Mouse (Mus musculus) embryonic facial prominence, embryonic 12.5 days (tissue): ENCODE measurements around the gene Catsper3. TPM values are rescaled to one million over a fixed set of nuclear protein-coding genes. Genes with fewer than 3 reads are reported as not detected.

Experiments used
- ATAC-seq: fragments of 200-750 bp; cut with Nextera tagmentation; 2 replicates; pipeline ENCODE4 v1.8.0; 2017; ENCODE audit not compliant: insufficient number of reproducible peaks, insufficient read depth, low FRiP score, low TSS enrichment
- H3K27ac ChIP-seq: fragments of 300-500 bp; sonication (generic); 2 replicates; pipeline ENCODE4 v1.5.1; 2016; ENCODE audit warnings: mild to moderate bottlenecking
- H3K27me3 ChIP-seq: fragments of 300-500 bp; sonication (generic); 2 replicates; pipeline ENCODE4 v1.6.1; 2016; ENCODE audit warnings: mild to moderate bottlenecking, moderate library complexity
- H3K36me3 ChIP-seq: fragments of 300-500 bp; sonication (generic); 2 replicates; pipeline ENCODE4 v1.6.1; 2016; ENCODE audit warnings: mild to moderate bottlenecking
- H3K4me1 ChIP-seq: fragments of 300-500 bp; sonication (generic); 2 replicates; pipeline ENCODE4 v1.6.1; 2016
- H3K4me2 ChIP-seq: fragments of 300-500 bp; sonication (generic); replicated peaks from 2 replicates; pipeline ENCODE4 v1.6.1; 2016; ENCODE audit warnings: mild to moderate bottlenecking, moderate library complexity
- H3K4me3 ChIP-seq: fragments of 300-500 bp; sonication (generic); 2 replicates; pipeline ENCODE4 v1.5.1; 2016; ENCODE audit warnings: mild to moderate bottlenecking
- H3K9ac ChIP-seq: fragments of 300-500 bp; sonication (generic); 2 replicates; pipeline ENCODE4 v1.6.1; 2016; ENCODE audit warnings: mild to moderate bottlenecking, moderate library complexity
- H3K9me3 ChIP-seq: fragments of 300-500 bp; sonication (generic); 2 replicates; pipeline ENCODE4 v1.6.1; 2016; ENCODE audit warnings: mild to moderate bottlenecking, moderate library complexity
- WGBS: fragments of 180-500 bp; shearing (Covaris S2); methylation state at CpG from one replicate; pipeline ENCODE4 v1.1.7; 2016; 5-methylcytosine and 5-hydroxymethylcytosine counted together
- polyA plus RNA-seq: library from polyadenylated mRNA; unstranded; fragments of >200 nt; fragmentation: Nextera tagmentation; extraction: Ambion mirVana; gene quantifications from 2 replicates; pipeline ENCODE4 v1.2.1, GENCODE M21; 2016

Gene Catsper3
- polyA plus RNA-seq, result not detected in 2 replicates

DNA sequence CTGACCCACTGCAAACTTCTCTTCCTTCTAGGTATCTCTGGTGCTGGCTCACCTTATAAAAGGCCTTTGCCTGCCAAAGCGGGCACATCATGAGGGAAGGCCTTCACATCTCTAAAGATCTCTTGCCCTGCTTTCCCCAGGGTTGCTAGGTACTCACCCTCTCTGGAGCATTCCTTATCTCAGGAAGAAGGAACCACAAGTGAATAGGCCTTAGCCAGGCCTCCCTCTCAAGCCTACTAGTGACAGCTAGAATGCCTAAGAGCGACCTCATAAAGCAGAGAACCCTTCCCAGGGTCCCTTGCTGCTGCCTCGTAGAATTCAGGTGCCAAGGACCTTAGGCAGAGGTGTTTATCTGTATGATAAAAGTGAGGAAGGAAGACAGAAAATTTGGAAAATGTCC is at the start of gene Catsper3:
Gene Catsper3, plus strand, starts transcription at position 301 of the 400 bp plus-strand sequence.
- Histone ChIP-seq H3K36me3 (no peaks in the 10 kb centered on the region), H3K4me3 (no peak within 1 kb of the TSS), H3K4me2 (no peak within 1 kb of the TSS), H3K27ac (no peak within 1 kb of the TSS), H3K4me1 (no peaks in the 10 kb centered on the region), H3K9ac (no peak within 1 kb of the TSS), H3K27me3 (no peaks in the 10 kb centered on the region), H3K9me3 (no peaks in the 10 kb centered on the region)
- ATAC-seq, result no peak
- 83% methylated on average over 3 of the region's 3 CpGs for WGBS

DNA sequence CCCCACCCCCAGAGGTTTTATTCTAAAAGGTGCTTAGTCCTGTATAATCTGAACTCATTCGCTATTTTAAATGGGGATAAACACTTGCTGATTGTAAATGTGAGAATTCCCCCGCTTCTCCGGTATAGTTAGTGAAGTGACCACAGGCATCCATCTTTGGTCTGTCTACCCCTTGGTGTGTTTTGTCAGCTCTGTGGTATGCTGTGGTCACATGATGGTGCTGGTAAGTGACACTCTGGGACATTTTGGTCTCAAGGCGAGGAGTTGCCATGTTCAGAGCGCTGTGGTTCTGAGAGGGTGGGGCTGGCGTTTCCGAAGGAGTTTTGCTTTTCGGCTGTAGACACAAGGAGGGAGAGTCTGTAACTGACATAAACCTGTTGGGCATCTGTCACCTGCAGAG is 46.5 kb upstream of the Catsper3 start:
- H3K9me3 ChIP-seq, result no peaks in the 10 kb centered on the region
- no peak for ATAC-seq
- 86% methylated on average over 8 of the region's 8 CpGs for WGBS
- H3K36me3 ChIP-seq, result no peaks in the 10 kb centered on the region
- H3K9ac ChIP-seq, result no peak overlapping the region
- H3K4me3 ChIP-seq, result no peak overlapping the region
- no peaks in the 10 kb centered on the region for H3K27me3 ChIP-seq
- no peak overlapping the region for H3K4me2 ChIP-seq
- H3K27ac ChIP-seq, result no peak overlapping the region
- H3K4me1 ChIP-seq, result peaks cover 7% of the 10 kb centered on the region; the same call in 1 of the 2 replicates

DNA sequence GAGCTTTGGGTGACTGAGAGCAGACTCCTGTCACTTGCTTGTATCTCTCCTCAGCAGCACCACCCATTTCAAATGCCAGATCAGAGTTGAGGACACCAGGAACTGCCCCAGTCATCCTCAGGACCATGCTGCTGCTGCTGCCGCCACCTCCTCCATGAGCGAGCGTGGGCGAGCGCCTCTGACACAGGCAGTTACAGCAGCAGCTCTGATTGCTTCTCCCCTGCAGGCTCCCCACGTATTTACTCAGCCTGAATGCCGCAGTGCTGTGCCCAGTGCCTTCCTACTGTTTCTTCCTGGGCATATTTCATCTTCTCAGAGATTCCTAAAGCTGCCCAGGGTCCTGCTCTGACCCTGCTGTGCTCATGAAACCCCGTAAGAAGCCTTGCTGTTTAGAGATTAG is 42.1 kb upstream of the Catsper3 start:
- H3K9me3 ChIP-seq, result no peaks in the 10 kb centered on the region
- peaks cover 7% of the 10 kb centered on the region; the same call in 1 of the 2 replicates for H3K4me1 ChIP-seq
- no peaks in the 10 kb centered on the region for H3K27me3 ChIP-seq
- no peak for ATAC-seq
- H3K27ac ChIP-seq, result no peak overlapping the region
- no peaks in the 10 kb centered on the region for H3K36me3 ChIP-seq
- no peak overlapping the region for H3K4me3 ChIP-seq
- no peak overlapping the region for H3K4me2 ChIP-seq
- WGBS, result 74% methylated on average over 8 of the region's 8 CpGs
- no peak overlapping the region for H3K9ac ChIP-seq

DNA sequence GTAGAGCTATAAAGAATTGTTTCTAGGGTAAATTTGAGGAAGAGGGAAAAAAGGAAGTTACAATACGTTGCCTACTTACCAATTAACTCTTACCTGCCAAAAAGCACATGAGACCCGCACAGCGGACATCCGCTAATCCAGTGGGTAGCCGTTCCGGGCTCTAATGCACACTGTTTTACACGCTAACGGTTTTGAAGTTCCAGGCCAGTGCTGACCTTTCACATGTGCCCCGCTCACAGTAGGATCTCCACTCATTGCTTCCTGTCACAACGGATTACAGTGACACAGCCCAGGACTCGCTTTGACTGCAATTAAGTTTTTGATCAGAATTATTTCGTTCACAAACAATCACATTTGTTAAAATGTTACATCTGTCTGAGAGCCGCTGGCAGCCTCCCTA is 30.0 kb upstream of the Catsper3 start:
- no peak overlapping the region for H3K27ac ChIP-seq
- no peak overlapping the region for H3K4me2 ChIP-seq
- H3K9ac ChIP-seq, result no peak overlapping the region
- H3K4me1 ChIP-seq, result peaks cover 20% of the 10 kb centered on the region
- H3K36me3 ChIP-seq, result no peaks in the 10 kb centered on the region
- H3K9me3 ChIP-seq, result no peaks in the 10 kb centered on the region
- H3K4me3 ChIP-seq, result no peak overlapping the region
- H3K27me3 ChIP-seq, result no peaks in the 10 kb centered on the region
- ATAC-seq, result no peak
- whole genome bisulfite sequencing, result 51% methylated on average over 13 of the region's 13 CpGs

DNA sequence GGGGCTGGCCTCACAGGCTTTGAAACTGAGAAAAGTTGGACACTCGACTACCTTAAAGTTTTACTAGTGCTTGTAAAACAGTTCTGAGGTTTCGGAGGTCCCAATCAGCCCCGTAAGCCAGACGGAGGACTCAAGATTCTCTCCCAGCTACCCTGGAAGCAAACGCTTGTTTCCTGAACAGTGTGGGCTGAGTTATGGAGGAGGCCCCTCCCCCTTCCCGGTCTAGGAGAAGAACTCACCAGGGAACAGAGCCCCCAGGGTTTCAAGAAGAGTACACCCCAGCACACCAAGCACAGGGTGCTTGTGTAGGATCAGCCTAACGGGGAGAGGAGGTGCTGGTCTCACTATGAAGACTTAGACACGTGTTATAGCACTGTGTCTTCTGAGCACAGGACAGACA is 27.6 kb upstream of the Catsper3 start:
- no peak overlapping the region for H3K4me3 ChIP-seq
- H3K4me1 ChIP-seq, result peaks cover 33% of the 10 kb centered on the region
- H3K27ac ChIP-seq, result peak overlapping the region; percentile 73
- no peaks in the 10 kb centered on the region for H3K9me3 ChIP-seq
- H3K27me3 ChIP-seq, result no peaks in the 10 kb centered on the region
- no peak overlapping the region; the same call in 1 of the 2 replicates for H3K9ac ChIP-seq
- no peak for ATAC-seq
- H3K36me3 ChIP-seq, result no peaks in the 10 kb centered on the region
- peak overlapping the region; percentile 21 for H3K4me2 ChIP-seq
- WGBS, result 30% methylated on average over 8 of the region's 8 CpGs

DNA sequence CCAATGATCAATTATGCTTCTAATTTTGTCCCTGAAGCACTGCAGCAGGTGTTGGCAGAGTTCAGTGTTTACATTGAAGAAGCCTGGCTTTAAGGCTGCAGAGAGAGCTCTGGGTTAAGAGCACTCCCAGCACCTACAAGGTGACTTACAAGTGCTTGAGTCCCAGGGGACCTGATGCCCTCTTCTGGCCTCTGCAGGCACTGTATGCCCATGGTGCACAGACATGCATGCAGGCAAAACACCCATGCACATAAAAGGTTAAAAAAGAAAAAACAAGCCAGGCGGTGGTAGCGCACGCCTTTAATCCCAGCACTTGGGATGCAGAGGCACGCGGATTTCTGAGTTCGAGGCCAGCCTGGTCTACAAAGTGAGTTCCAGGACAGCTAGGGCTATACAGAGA is 26.7 kb upstream of the Catsper3 start:
- peaks cover 36% of the 10 kb centered on the region for H3K4me1 ChIP-seq
- no peak overlapping the region for H3K4me3 ChIP-seq
- H3K36me3 ChIP-seq, result no peaks in the 10 kb centered on the region
- no peak for ATAC-seq
- H3K27me3 ChIP-seq, result no peaks in the 10 kb centered on the region
- no peak overlapping the region for H3K9ac ChIP-seq
- no peak overlapping the region for H3K27ac ChIP-seq
- 86% methylated on average over 6 of the region's 6 CpGs for WGBS
- H3K9me3 ChIP-seq, result no peaks in the 10 kb centered on the region
- no peak overlapping the region for H3K4me2 ChIP-seq

DNA sequence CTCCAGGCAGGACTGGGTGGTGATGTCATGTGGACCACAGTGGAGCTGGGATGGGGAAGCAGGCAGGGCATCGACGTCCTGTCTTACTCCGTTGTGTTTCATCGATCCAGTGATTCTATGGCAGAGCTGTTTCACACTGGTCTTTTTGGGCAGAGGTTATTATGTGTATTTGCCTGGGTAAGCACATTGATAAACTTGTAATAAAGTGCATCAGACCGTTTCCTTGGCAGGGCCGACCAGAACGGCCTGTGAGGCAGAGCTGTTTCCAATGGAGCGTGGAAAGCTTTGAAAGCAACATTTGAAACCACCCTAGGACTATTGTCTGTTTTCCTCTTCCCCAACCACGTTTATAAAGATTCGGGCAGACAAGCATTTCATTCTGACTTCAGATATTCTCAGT is 23.8 kb upstream of the Catsper3 start:
- no peak for ATAC-seq
- WGBS, result 47% methylated on average over 10 of the region's 10 CpGs
- Histone ChIP-seq H3K9me3 (no peaks in the 10 kb centered on the region), H3K27ac (peak overlapping the region; percentile 70), H3K4me2 (peak overlapping the region; percentile 21), H3K9ac (no peak overlapping the region), H3K4me3 (no peak overlapping the region), H3K36me3 (no peaks in the 10 kb centered on the region), H3K27me3 (no peaks in the 10 kb centered on the region), H3K4me1 (peaks cover 39% of the 10 kb centered on the region)

DNA sequence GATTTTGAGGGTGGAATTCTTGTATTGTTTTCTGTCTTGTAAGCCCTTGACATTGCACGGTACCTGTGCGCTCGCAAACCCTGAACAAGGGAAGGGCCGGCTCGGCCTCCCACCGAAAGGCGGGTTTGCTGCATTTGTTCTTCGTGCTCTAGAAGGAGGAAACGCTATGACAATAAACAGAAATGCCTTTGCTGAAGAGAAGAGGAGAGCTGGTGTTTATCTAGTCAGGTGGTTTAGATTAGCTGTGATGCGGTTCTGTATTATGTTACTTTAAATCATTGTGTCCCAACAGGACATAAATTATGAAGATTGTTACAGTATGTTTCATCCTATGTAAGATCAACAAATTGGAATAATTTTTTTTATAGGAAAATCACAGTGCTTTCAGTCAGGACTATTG is 22.9 kb upstream of the Catsper3 start:
- 45% methylated on average over 10 of the region's 10 CpGs for WGBS
- peak overlapping the region; percentile 70 for H3K27ac ChIP-seq

DNA sequence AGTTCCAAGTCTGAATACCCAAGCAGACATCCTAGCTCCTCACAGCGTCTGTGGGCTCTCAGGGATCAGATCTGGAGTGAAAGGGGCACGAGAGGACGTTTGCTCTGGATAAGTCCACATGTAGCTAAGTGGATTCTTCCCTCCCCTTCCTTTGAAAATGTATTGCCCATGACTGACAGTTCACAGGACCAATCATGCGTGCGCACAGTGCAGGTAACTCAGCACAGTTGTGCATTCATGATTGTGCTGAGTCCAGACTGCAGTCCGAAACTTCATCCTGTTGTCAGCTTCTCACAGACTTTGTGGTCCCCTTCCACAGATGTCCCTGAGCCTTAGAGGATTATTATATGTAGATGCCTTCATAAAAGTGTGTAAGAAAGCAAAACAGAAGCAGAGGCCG is 10.0 kb upstream of the Catsper3 start:
- Histone ChIP-seq H3K27me3 (no peaks in the 10 kb centered on the region), H3K9ac (no peak overlapping the region), H3K4me1 (peaks cover 6% of the 10 kb centered on the region), H3K9me3 (0 out of 2 replicates have a peak, but pooled peaks cover under 1% of the 10 kb centered on the region), H3K4me2 (no peak overlapping the region), H3K27ac (no peak overlapping the region), H3K36me3 (no peaks in the 10 kb centered on the region), H3K4me3 (no peak overlapping the region)
- WGBS, result 80% methylated on average over 7 of the region's 7 CpGs
- no peak for ATAC-seq

More for the DNA sequence above, 22.9 kb upstream of the Catsper3 start:
- ATAC-seq, result no peak
- H3K4me1 ChIP-seq, result peaks cover 36% of the 10 kb centered on the region
- H3K36me3 ChIP-seq, result no peaks in the 10 kb centered on the region
- no peak overlapping the region for H3K4me3 ChIP-seq
- H3K27me3 ChIP-seq, result no peaks in the 10 kb centered on the region
- peak overlapping the region; percentile 21; the same call in 1 of the 2 replicates for H3K4me2 ChIP-seq
- H3K9me3 ChIP-seq, result no peaks in the 10 kb centered on the region
- H3K9ac ChIP-seq, result no peak overlapping the region

DNA sequence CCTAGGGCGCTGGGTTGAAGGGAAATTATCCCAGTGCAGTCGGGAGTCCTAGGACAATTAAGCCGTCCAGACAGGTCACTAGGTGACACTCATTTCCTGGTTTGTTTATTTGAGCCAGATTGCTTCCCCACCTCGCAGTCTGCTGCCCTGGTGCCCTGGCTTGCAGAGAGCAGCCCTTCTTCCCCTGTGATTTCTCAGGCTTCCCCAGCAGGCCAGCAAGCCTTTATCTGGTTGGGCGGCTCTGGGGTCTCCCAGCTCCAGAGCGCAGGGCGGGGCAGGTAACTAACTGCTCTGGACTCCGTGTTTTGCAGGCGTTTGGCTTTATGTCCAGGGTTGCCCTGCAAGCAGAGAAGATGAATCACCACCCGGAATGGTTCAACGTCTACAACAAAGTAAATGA is 9.3 kb upstream of the Catsper3 start:
- Histone ChIP-seq H3K4me3 (no peak overlapping the region), H3K27ac (no peak overlapping the region), H3K4me2 (no peak overlapping the region), H3K4me1 (peaks cover 6% of the 10 kb centered on the region), H3K9me3 (no peaks in the 10 kb centered on the region), H3K9ac (no peak overlapping the region), H3K27me3 (no peaks in the 10 kb centered on the region), H3K36me3 (no peaks in the 10 kb centered on the region)
- 38% methylated on average over 11 of the region's 11 CpGs for WGBS
- no peak for ATAC-seq

DNA sequence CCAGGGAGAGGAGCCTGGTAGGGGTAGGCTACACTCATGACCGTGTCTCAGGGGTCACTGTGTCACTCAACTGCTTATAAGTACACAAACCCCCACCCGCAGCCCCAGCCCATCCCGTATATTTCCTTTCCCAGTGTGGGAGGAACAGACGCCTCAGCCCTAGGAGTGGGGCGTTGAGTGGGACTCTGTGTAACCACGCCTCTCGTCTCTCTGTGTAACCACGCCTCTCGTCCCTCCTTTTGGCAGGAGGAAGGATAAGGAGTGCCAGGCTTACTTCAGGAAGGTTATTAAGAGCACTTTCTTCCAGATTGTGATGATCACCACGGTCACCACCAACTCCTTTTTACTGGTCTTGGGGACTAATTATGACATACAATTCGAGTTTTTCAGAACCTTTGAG is 1.8 kb downstream of the Catsper3 start:
- Histone ChIP-seq H3K4me1 (no peaks in the 10 kb centered on the region), H3K36me3 (no peaks in the 10 kb centered on the region), H3K9ac (no peak overlapping the region), H3K27ac (no peak overlapping the region), H3K4me3 (no peak overlapping the region), H3K9me3 (no peaks in the 10 kb centered on the region; the same call in 1 of the 2 replicates), H3K27me3 (no peaks in the 10 kb centered on the region), H3K4me2 (no peak overlapping the region)
- WGBS, result 77% methylated on average over 11 of the region's 11 CpGs
- ATAC-seq, result no peak

DNA sequence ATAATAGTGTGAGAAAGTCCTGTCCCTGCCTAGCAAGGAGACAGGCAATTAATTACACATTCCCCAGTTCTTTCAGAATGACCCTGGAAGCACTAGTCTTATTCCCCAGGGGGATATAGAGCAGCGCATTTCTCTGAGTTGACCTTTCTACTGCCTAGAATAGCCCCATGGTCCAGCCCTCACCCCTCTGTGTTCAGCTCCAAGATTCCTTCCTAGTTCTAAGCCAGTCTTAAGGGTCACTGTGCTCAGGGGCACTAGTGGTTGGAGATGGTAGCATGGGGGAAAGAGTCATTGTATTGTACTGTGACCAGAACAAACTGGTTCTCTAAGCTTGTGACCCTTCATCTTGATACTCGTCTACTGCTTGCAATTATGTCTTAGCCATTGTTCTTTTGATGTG is 16.9 kb downstream of the Catsper3 start:
- WGBS, result 59% methylated on average over 2 of the region's 2 CpGs
- Histone ChIP-seq H3K4me2 (no peak overlapping the region), H3K4me3 (no peak overlapping the region), H3K36me3 (no peaks in the 10 kb centered on the region), H3K9me3 (peaks cover 6% of the 10 kb centered on the region; the same call in 1 of the 2 replicates), H3K4me1 (no peaks in the 10 kb centered on the region), H3K27me3 (no peaks in the 10 kb centered on the region), H3K9ac (no peak overlapping the region), H3K27ac (no peak overlapping the region)
- no peak for ATAC-seq

DNA sequence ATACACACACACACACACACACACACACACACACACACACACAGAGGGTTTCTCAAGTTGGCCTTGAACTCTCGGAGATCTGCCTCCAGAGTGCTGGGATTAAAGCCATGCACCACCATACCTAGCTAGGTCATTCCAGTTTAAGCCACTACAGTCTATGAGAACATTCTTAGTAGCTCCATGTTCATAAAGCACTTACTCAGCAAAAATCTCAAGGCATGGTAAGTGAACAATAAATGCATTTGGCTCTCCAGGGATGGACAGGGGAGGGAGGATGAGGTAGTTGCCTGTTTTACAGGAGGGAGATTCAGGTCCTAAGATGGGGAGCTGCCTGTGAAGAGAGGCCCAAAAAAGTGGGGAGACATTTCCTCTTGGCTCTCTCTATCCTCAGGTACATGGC is 19.6 kb downstream of the Catsper3 start:
- Histone ChIP-seq H3K4me2 (no peak overlapping the region), H3K27me3 (no peaks in the 10 kb centered on the region), H3K27ac (no peak overlapping the region), H3K36me3 (no peaks in the 10 kb centered on the region), H3K9ac (no peak overlapping the region), H3K4me1 (no peaks in the 10 kb centered on the region), H3K4me3 (no peak overlapping the region), H3K9me3 (peaks cover 6% of the 10 kb centered on the region; the same call in 1 of the 2 replicates)
- ATAC-seq, result no peak
- 84% methylated on average over 1 of the region's 1 CpGs for WGBS
